Comparison of ENCODE assay signal across 8 mouse cellular contexts in genomic region chr2:155357686-155358399, GRCm38 (mm10). TPM values are rescaled to one million over a fixed set of nuclear protein-coding genes. Genes with fewer than 3 reads are reported as not detected.
DNase-seq lines count a peak whose midpoint lies in the region; ATAC-seq and TF ChIP-seq lines count a peak whose summit lies in the region.

No protein-coding gene starts in this region.

- peak overlapping the region; percentile 90 for H3K27ac ChIP-seq in embryonic facial prominence, embryonic 10.5 days (replicated peaks)
- H3K27ac ChIP-seq in hindbrain, postnatal 0 days: peak overlapping the region; percentile 17; the same call in 1 of the 2 replicates
- peak overlapping the region; percentile 66 for H3K27ac ChIP-seq in liver, embryonic 11.5 days (ENCODE audit: low read depth, low read length)

- peak overlapping the region; percentile 76 for H3K4me3 ChIP-seq in embryonic facial prominence, embryonic 10.5 days
- H3K4me3 ChIP-seq in hindbrain, postnatal 0 days (ENCODE audit: low read length): peak overlapping the region; percentile 54
- peak overlapping the region; percentile 80 for H3K4me3 ChIP-seq in liver, embryonic 11.5 days (ENCODE audit: low read depth, low read length)

- no peaks in the 10 kb centered on the region for H3K36me3 ChIP-seq in embryonic facial prominence, embryonic 10.5 days (replicated peaks)
- H3K36me3 ChIP-seq in hindbrain, postnatal 0 days (ENCODE audit: insufficient read depth, low read length): no peaks in the 10 kb centered on the region
- H3K36me3 ChIP-seq in liver, embryonic 11.5 days (ENCODE audit: control insufficient read depth, insufficient read depth, low read length): no peaks in the 10 kb centered on the region

- ATAC-seq in hindbrain, postnatal 0 days: peak; percentile 25; the same call in 1 of the 2 replicates
- peak; percentile 58 for ATAC-seq in liver, embryonic 11.5 days (replicated peaks; ENCODE audit: low FRiP score)

- DNase-seq in B cell, adult 2 months: peak; percentile 11 to 13
- DNase-seq in CD4-positive, CD25-positive, alpha-beta regulatory T cell, adult 2 months (ENCODE audit: low read depth, low spot score): peak; percentile 27
- DNase-seq in embryonic facial prominence, embryonic 10.5 days (ENCODE audit: low spot score): no peak
- peak; percentile 46 for DNase-seq in hindbrain, postnatal 0 days (ENCODE audit: low spot score)
- no peak for DNase-seq in liver, embryonic 11.5 days (ENCODE audit: low spot score)
- peak; percentile 6 for DNase-seq in right cerebral cortex, postnatal 4 days
- DNase-seq in urinary bladder, postnatal 36 days (ENCODE audit: low spot score in 2 of 2): no peak
- DNase-seq in frontal cortex, postnatal 14 days (ENCODE audit: low spot score in 2 of 2): no peak

- 36% methylated on average over 14 of the region's 14 CpGs for WGBS in embryonic facial prominence, embryonic 10.5 days
- WGBS in hindbrain, postnatal 0 days: 32% methylated on average over 14 of the region's 14 CpGs
- 21% methylated on average over 14 of the region's 14 CpGs for WGBS in liver, embryonic 11.5 days

- H3K27me3 ChIP-seq in embryonic facial prominence, embryonic 10.5 days (replicated peaks; ENCODE audit: low read depth, poor library complexity, severe bottlenecking): no peaks in the 10 kb centered on the region
- H3K27me3 ChIP-seq in hindbrain, postnatal 0 days (ENCODE audit: insufficient read depth, low read length): no peaks in the 10 kb centered on the region
- no peaks in the 10 kb centered on the region for H3K27me3 ChIP-seq in liver, embryonic 11.5 days (replicated peaks; ENCODE audit: control insufficient read depth, insufficient read depth, low read length)

- peak overlapping the region; percentile 70 for H3K4me2 ChIP-seq in hindbrain, postnatal 0 days (ENCODE audit: low read depth, low read length)
- H3K4me2 ChIP-seq in liver, embryonic 11.5 days: peak overlapping the region; percentile 75

- no peaks in the 10 kb centered on the region for H3K9me3 ChIP-seq in embryonic facial prominence, embryonic 10.5 days
- H3K9me3 ChIP-seq in hindbrain, postnatal 0 days (ENCODE audit: low read length): no peaks in the 10 kb centered on the region
- H3K9me3 ChIP-seq in liver, embryonic 11.5 days (ENCODE audit: control insufficient read depth, low read length): no peaks in the 10 kb centered on the region

- TF ChIP-seq CTCF in hindbrain, postnatal 0 days (IDR thresholded peaks at IDR 0.05; ENCODE audit: low read depth): no peak

- peaks cover 18% of the 10 kb centered on the region for H3K4me1 ChIP-seq in embryonic facial prominence, embryonic 10.5 days
- no peaks in the 10 kb centered on the region for H3K4me1 ChIP-seq in hindbrain, postnatal 0 days (ENCODE audit: insufficient read depth, low read length)
- H3K4me1 ChIP-seq in liver, embryonic 11.5 days (replicated peaks; ENCODE audit: control insufficient read depth, insufficient read depth, low read length): peaks cover 18% of the 10 kb centered on the region

- H3K9ac ChIP-seq in hindbrain, postnatal 0 days (replicated peaks; ENCODE audit: low read length): peak overlapping the region; percentile 61
- peak overlapping the region; percentile 65 for H3K9ac ChIP-seq in liver, embryonic 11.5 days (ENCODE audit: low read depth, low read length)

RNA-seq across cellular contexts. Expression of gene Pigu, which starts 0.6 kb away (rescaled TPM):
- polyA plus RNA-seq in embryonic facial prominence, embryonic 10.5 days (2016; fragmentation: Nextera tagmentation; extraction: Ambion mirVana): 51.5 and 56.7 TPM in 2 replicates
- total RNA-seq in hindbrain, postnatal 0 days (2014; rRNA removed): 42.7 and 49.7 TPM in 2 replicates
- polyA plus RNA-seq in hindbrain, postnatal 0 days (2015; fragmentation: Nextera tagmentation; extraction: Ambion mirVana): 53.3 and 53.5 TPM in 2 replicates
- 51.7 and 51.9 TPM in 2 replicates for polyA plus RNA-seq in liver, embryonic 11.5 days (2014; fragmentation: Nextera tagmentation; extraction: Ambion mirVana)

RNA-seq across cellular contexts. Expression of gene Trp53inp2, which starts 23.0 kb away (rescaled TPM):
- 36.9 and 37.9 TPM in 2 replicates for polyA plus RNA-seq in embryonic facial prominence, embryonic 10.5 days (2016; fragmentation: Nextera tagmentation; extraction: Ambion mirVana)
- 120 and 141 TPM in 2 replicates for total RNA-seq in hindbrain, postnatal 0 days (2014; rRNA removed)
- polyA plus RNA-seq in hindbrain, postnatal 0 days (2015; fragmentation: Nextera tagmentation; extraction: Ambion mirVana): 54.8 and 61.3 TPM in 2 replicates
- polyA plus RNA-seq in liver, embryonic 11.5 days (2014; fragmentation: Nextera tagmentation; extraction: Ambion mirVana): 6.6 and 7.0 TPM in 2 replicates

Comparison
In these comparisons a context has a peak if more than half of its experiments do, and no peak if none do; other contexts are left out.
1. DNase-seq: peak in B cell, adult 2 months (2 of 2), CD4-positive, CD25-positive, alpha-beta regulatory T cell, adult 2 months (single experiment), hindbrain, postnatal 0 days (single experiment) and right cerebral cortex, postnatal 4 days (single experiment); none in embryonic facial prominence, embryonic 10.5 days (single experiment), liver, embryonic 11.5 days (single experiment), urinary bladder, postnatal 36 days (0 of 2) and frontal cortex, postnatal 14 days (0 of 2).
2. H3K27ac ChIP-seq: peak in every context shown above with its lines; median percentile 90 in embryonic facial prominence, embryonic 10.5 days; 66 in liver, embryonic 11.5 days; 17 in hindbrain, postnatal 0 days.
3. Peak in every context shown above with its lines, with median percentiles within 50 percentile points of each other: H3K4me3 ChIP-seq.